Mouse (Mus musculus) neural tube, embryonic 11.5 days (tissue): Measurements from ENCODE around the gene Fank1. TPM values are rescaled to one million over a fixed set of nuclear protein-coding genes. Genes with fewer than 3 reads are reported as not detected.

Experiments used
- ATAC-seq: fragments of 200-750 bp; cut with Nextera tagmentation; 2 replicates; pipeline ENCODE4 v1.8.0; 2017; ENCODE audit warnings: moderate number of reproducible peaks, mild to moderate bottlenecking, moderate TSS enrichment, moderate library complexity; ENCODE audit not compliant: insufficient read depth, low FRiP score, low TSS enrichment
- DNase-seq: peaks from one replicate; pipeline ENCODE4 v3.0.0-alpha.2; 2015; ENCODE audit warnings: low spot score
- H3K27ac ChIP-seq: fragments of 300-500 bp; sonication (generic); 2 replicates; pipeline ENCODE4 v1.5.1; 2014; ENCODE audit warnings: low read depth, mild to moderate bottlenecking, low read length
- H3K27me3 ChIP-seq: fragments of 300-500 bp; sonication (generic); 2 replicates; pipeline ENCODE4 v1.6.1; 2014; ENCODE audit warnings: mild to moderate bottlenecking, low read length, mixed read lengths; ENCODE audit not compliant: control insufficient read depth, insufficient read depth
- H3K36me3 ChIP-seq: fragments of 300-500 bp; sonication (generic); 2 replicates; pipeline ENCODE4 v1.6.1; 2014; ENCODE audit warnings: mild to moderate bottlenecking, low read length, moderate library complexity, mixed read lengths; ENCODE audit not compliant: control insufficient read depth, insufficient read depth
- H3K4me1 ChIP-seq: fragments of 300-500 bp; sonication (generic); 2 replicates; pipeline ENCODE4 v1.6.1; 2014; ENCODE audit warnings: low read length, mixed read lengths; ENCODE audit not compliant: control insufficient read depth, insufficient read depth
- H3K4me2 ChIP-seq: fragments of 300-500 bp; sonication (generic); 2 replicates; pipeline ENCODE4 v1.6.1; 2014; ENCODE audit warnings: low read depth, mild to moderate bottlenecking, moderate library complexity
- H3K4me3 ChIP-seq: fragments of 300-500 bp; sonication (generic); 2 replicates; pipeline ENCODE4 v1.5.1; 2014; ENCODE audit warnings: low read depth, low read length
- H3K9ac ChIP-seq: fragments of 300-500 bp; sonication (generic); 2 replicates; pipeline ENCODE4 v1.6.1; 2014; ENCODE audit warnings: mild to moderate bottlenecking, low read length
- H3K9me3 ChIP-seq: fragments of 300-500 bp; sonication (generic); 2 replicates; pipeline ENCODE4 v1.6.1; 2016; ENCODE audit warnings: low read length; ENCODE audit not compliant: control insufficient read depth
- WGBS: fragments of 180-500 bp; shearing (Covaris S2); extraction: QIAGEN DNeasy Blood & Tissue Kit; methylation state at CpG from one replicate; pipeline ENCODE4 v1.1.7; 2014; 5-methylcytosine and 5-hydroxymethylcytosine counted together
- polyA plus RNA-seq: library from polyadenylated mRNA; unstranded; fragments of >200 nt; fragmentation: Nextera tagmentation; extraction: Ambion mirVana; gene quantifications from 2 replicates; pipeline ENCODE4 v1.2.1, GENCODE M21; 2014

Fank1 gene
- polyA plus RNA-seq, 1 experiment from 2014 or later = 0.70 TPM

- no peak for DNase-seq
- Histone ChIP-seq H3K9ac (no peak overlapping the region), H3K4me1 (no peaks in the 10 kb centered on the region), H3K4me2 (no peak overlapping the region), H3K27me3 (no peaks in the 10 kb centered on the region), H3K27ac (no peak overlapping the region), H3K36me3 (no peaks in the 10 kb centered on the region), H3K4me3 (no peak overlapping the region), H3K9me3 (no peaks in the 10 kb centered on the region)
- ATAC-seq = no peak
- WGBS = 83% methylated on average over 4 of the region's 4 CpGs
These were observed 82.9 kb downstream of the Fank1 start for GRCm38 (mm10) chr7:133859548-133859947.

GRCm38 (mm10) chr7:133862233-133862632 is 85.6 kb downstream of the Fank1 start:
- 92% methylated on average over 6 of the region's 6 CpGs for WGBS
- Histone ChIP-seq H3K36me3 (no peaks in the 10 kb centered on the region), H3K4me2 (no peak overlapping the region), H3K4me1 (no peaks in the 10 kb centered on the region), H3K9ac (no peak overlapping the region), H3K27me3 (no peaks in the 10 kb centered on the region), H3K9me3 (no peaks in the 10 kb centered on the region), H3K4me3 (no peak overlapping the region), H3K27ac (no peak overlapping the region)
- ATAC-seq = no peak
- DNase-seq = no peak

GRCm38 (mm10) chr7:133862723-133863122 is 86.1 kb downstream of the Fank1 start:
- Histone ChIP-seq H3K36me3 (no peaks in the 10 kb centered on the region), H3K4me2 (no peak overlapping the region), H3K27ac (no peak overlapping the region), H3K4me1 (no peaks in the 10 kb centered on the region), H3K4me3 (no peak overlapping the region), H3K27me3 (no peaks in the 10 kb centered on the region), H3K9ac (no peak overlapping the region), H3K9me3 (no peaks in the 10 kb centered on the region)
- ATAC-seq = no peak
- no peak for DNase-seq
- 87% methylated on average over 5 of the region's 5 CpGs for WGBS

GRCm38 (mm10) chr7:133863151-133863550 is 86.5 kb downstream of the Fank1 start:
- no peak for ATAC-seq
- Histone ChIP-seq H3K27me3 (no peaks in the 10 kb centered on the region), H3K9ac (no peak overlapping the region), H3K4me2 (no peak overlapping the region), H3K4me3 (no peak overlapping the region), H3K36me3 (no peaks in the 10 kb centered on the region), H3K27ac (no peak overlapping the region), H3K9me3 (no peaks in the 10 kb centered on the region), H3K4me1 (no peaks in the 10 kb centered on the region)
- WGBS = 74% methylated on average over 3 of the region's 3 CpGs
- no peak for DNase-seq

- H3K36me3 ChIP-seq = no peaks in the 10 kb centered on the region
- no peak overlapping the region for H3K27ac ChIP-seq
- H3K4me2 ChIP-seq = no peak overlapping the region
- ATAC-seq (no peak), DNase-seq (no peak)
- no peaks in the 10 kb centered on the region for H3K9me3 ChIP-seq
- H3K9ac ChIP-seq = no peak overlapping the region
- H3K4me1 ChIP-seq = no peaks in the 10 kb centered on the region
- H3K4me3 ChIP-seq = no peak overlapping the region
- no peaks in the 10 kb centered on the region for H3K27me3 ChIP-seq
- 95% methylated on average over 4 of the region's 4 CpGs for WGBS
These were observed 87.0 kb downstream of the Fank1 start for GRCm38 (mm10) chr7:133863684-133864083.

GRCm38 (mm10) chr7:133870265-133870664 is 93.6 kb downstream of the Fank1 start:
- Histone ChIP-seq H3K27ac (no peak overlapping the region), H3K27me3 (no peaks in the 10 kb centered on the region), H3K36me3 (no peaks in the 10 kb centered on the region), H3K9me3 (no peaks in the 10 kb centered on the region), H3K4me1 (no peaks in the 10 kb centered on the region), H3K4me2 (no peak overlapping the region), H3K9ac (no peak overlapping the region), H3K4me3 (no peak overlapping the region)
- ATAC-seq (no peak), DNase-seq (no peak)
- 85% methylated on average over 4 of the region's 4 CpGs for WGBS

GRCm38 (mm10) chr7:133872701-133873100 is 96.0 kb downstream of the Fank1 start:
- Histone ChIP-seq H3K27ac (no peak overlapping the region), H3K4me3 (no peak overlapping the region), H3K36me3 (no peaks in the 10 kb centered on the region), H3K9me3 (no peaks in the 10 kb centered on the region), H3K9ac (no peak overlapping the region), H3K27me3 (no peaks in the 10 kb centered on the region), H3K4me1 (no peaks in the 10 kb centered on the region), H3K4me2 (no peak overlapping the region)
- ATAC-seq = no peak
- no peak for DNase-seq
- 74% methylated on average over 5 of the region's 5 CpGs for WGBS

- Histone ChIP-seq H3K4me1 (no peaks in the 10 kb centered on the region), H3K4me2 (no peak overlapping the region), H3K27me3 (no peaks in the 10 kb centered on the region), H3K4me3 (no peak overlapping the region), H3K36me3 (no peaks in the 10 kb centered on the region), H3K27ac (no peak overlapping the region), H3K9ac (no peak overlapping the region), H3K9me3 (no peaks in the 10 kb centered on the region)
- 69% methylated on average over 3 of the region's 3 CpGs for WGBS
- DNase-seq = no peak
- no peak for ATAC-seq
These were observed 99.5 kb downstream of the Fank1 start for GRCm38 (mm10) chr7:133876139-133876538.

GRCm38 (mm10) chr7:133876646-133877342 is 100.1 kb downstream of the Fank1 start:
- no peak overlapping the region for H3K27ac ChIP-seq
- H3K4me1 ChIP-seq = no peaks in the 10 kb centered on the region
- H3K4me3 ChIP-seq = no peak overlapping the region
- H3K36me3 ChIP-seq = no peaks in the 10 kb centered on the region
- DNase-seq (no peak), ATAC-seq (no peak)
- WGBS = 77% methylated on average over 17 of the region's 17 CpGs
- H3K4me2 ChIP-seq = no peak overlapping the region
- H3K27me3 ChIP-seq = no peaks in the 10 kb centered on the region
- H3K9ac ChIP-seq = no peak overlapping the region
- no peaks in the 10 kb centered on the region for H3K9me3 ChIP-seq
